ENCODE assay signal across 12 mouse cellular contexts in genomic region chr9:65464161-65464560, GRCm38 (mm10). TPM values are rescaled to one million over a fixed set of nuclear protein-coding genes. Genes with fewer than 3 reads are reported as not detected.
DNase-seq lines count a peak whose midpoint lies in the region; ATAC-seq and TF ChIP-seq lines count a peak whose summit lies in the region.
"Had no signal": no experiment of that assay in that cellular context is flagged by ENCODE, and none has a peak within 500 bp of the region (broad histone marks: within the 10 kb centered on the region; RNA-seq: fewer than 3 reads in every experiment).

No protein-coding gene starts in this region.

- H3K9me3 ChIP-seq in lung, embryonic 14.5 days (ENCODE audit: low read depth, low read length): no peaks in the 10 kb centered on the region
- H3K9me3 ChIP-seq in hindbrain, embryonic 11.5 days (ENCODE audit: control insufficient read depth, low read length): no peaks in the 10 kb centered on the region
- H3K9me3 ChIP-seq: neural tube, embryonic 12.5 days had no signal

- no peak overlapping the region for H3K9ac ChIP-seq in lung, embryonic 14.5 days
- H3K9ac ChIP-seq in hindbrain, embryonic 11.5 days (ENCODE audit: low read depth, low read length): no peak overlapping the region
- H3K9ac ChIP-seq: neural tube, embryonic 12.5 days had no signal

- H3K4me1 ChIP-seq in lung, embryonic 14.5 days (ENCODE audit: insufficient read depth): peaks cover 8% of the 10 kb centered on the region; the same call in 1 of the 2 replicates
- peaks cover 7% of the 10 kb centered on the region for H3K4me1 ChIP-seq in hindbrain, embryonic 11.5 days (replicated peaks; ENCODE audit: control insufficient read depth, insufficient read depth, low read length)

- H3K4me3 ChIP-seq in lung, embryonic 14.5 days (ENCODE audit: low read depth, low read length): no peak overlapping the region
- H3K4me3 ChIP-seq in hindbrain, embryonic 11.5 days (ENCODE audit: low read depth, low read length): no peak overlapping the region
- H3K4me3 ChIP-seq: neural tube, embryonic 12.5 days had no signal

- no peak overlapping the region for H3K4me2 ChIP-seq in lung, embryonic 14.5 days
- H3K4me2 ChIP-seq in hindbrain, embryonic 11.5 days (replicated peaks; ENCODE audit: low read depth, low read length): no peak overlapping the region
- H3K4me2 ChIP-seq: neural tube, embryonic 12.5 days had no signal

- no peaks in the 10 kb centered on the region for H3K27me3 ChIP-seq in lung, embryonic 14.5 days (ENCODE audit: insufficient read depth, low read length)
- H3K27me3 ChIP-seq in hindbrain, embryonic 11.5 days (ENCODE audit: control insufficient read depth, insufficient read depth, low read length): no peaks in the 10 kb centered on the region
- H3K27me3 ChIP-seq: neural tube, embryonic 12.5 days had no signal

- ATAC-seq in lung, embryonic 14.5 days (ENCODE audit: insufficient read depth): no peak
- no peak for ATAC-seq in hindbrain, embryonic 11.5 days (ENCODE audit: low FRiP score)

- peak; percentile 66 to 82 for DNase-seq in adrenal gland, adult (ENCODE audit: inconsistent age in 2 of 2, low spot score in 1 of 2)
- DNase-seq in adrenal gland, postnatal 4 days (ENCODE audit: low spot score in 2 of 2): no peak
- DNase-seq in lung, embryonic 14.5 days: peak; percentile 6
- DNase-seq in lung, postnatal 4 days: no peak
- peak; percentile 82 to 85 for DNase-seq in adrenal gland, postnatal 36 days
- peak; percentile 71 to 83 for DNase-seq in kidney, postnatal 25 days
- DNase-seq in hindbrain, embryonic 11.5 days (ENCODE audit: low spot score): no peak
- DNase-seq in left cerebral cortex, adult 9 months (ENCODE audit: low spot score in 2 of 2): no peak
- DNase-seq: cerebellum, adult 9-11 months had no signal

- no peak overlapping the region for H3K27ac ChIP-seq in lung, embryonic 14.5 days (ENCODE audit: low read depth)
- no peak overlapping the region for H3K27ac ChIP-seq in hindbrain, embryonic 11.5 days (ENCODE audit: low read depth, low read length)
- H3K27ac ChIP-seq: neural tube, embryonic 12.5 days had no signal

- 90% methylated on average over 6 of the region's 6 CpGs for WGBS in lung, embryonic 14.5 days
- WGBS in hindbrain, embryonic 11.5 days: 96% methylated on average over 6 of the region's 6 CpGs

- no peak for TF ChIP-seq CTCF in lung, embryonic 14.5 days (IDR thresholded peaks at IDR 0.05; ENCODE audit: low read depth)

- peaks cover 13% of the 10 kb centered on the region for H3K36me3 ChIP-seq in lung, embryonic 14.5 days (ENCODE audit: insufficient read depth)
- no peaks in the 10 kb centered on the region for H3K36me3 ChIP-seq in hindbrain, embryonic 11.5 days (ENCODE audit: control insufficient read depth, insufficient read depth, low read length)

RNA-seq across cellular contexts. Expression of gene Spg21, which starts 3.4 kb away (rescaled TPM):
- total RNA-seq in adrenal gland, postnatal 4 days (2021): 10 to 100 TPM; 53.9 to 67.0 TPM
- polyA plus RNA-seq in lung, embryonic 14.5 days (2014; fragmentation: Nextera tagmentation; extraction: Ambion mirVana): 92.8 and 107 TPM in 2 replicates
- 10 to 100 TPM; 61.9 to 70.4 TPM for total RNA-seq in adrenal gland, postnatal 36 days (2021)
- 131 and 137 TPM in 2 replicates for polyA plus RNA-seq in hindbrain, embryonic 11.5 days (2014; fragmentation: Nextera tagmentation; extraction: Ambion mirVana)

RNA-seq across cellular contexts. Expression of gene Mtfmt, which starts 28.6 kb away (rescaled TPM):
- 10 to 100 TPM; 18.1 to 20.4 TPM for total RNA-seq in adrenal gland, postnatal 4 days (2021)
- polyA plus RNA-seq in lung, embryonic 14.5 days (2014; fragmentation: Nextera tagmentation; extraction: Ambion mirVana): 19.4 and 21.2 TPM in 2 replicates
- total RNA-seq in adrenal gland, postnatal 36 days (2021): 10 to 100 TPM; 13.4 to 14.2 TPM
- 19.7 and 20.8 TPM in 2 replicates for polyA plus RNA-seq in hindbrain, embryonic 11.5 days (2014; fragmentation: Nextera tagmentation; extraction: Ambion mirVana)

RNA-seq across cellular contexts. Expression of gene Slc51b, which starts 41.4 kb away (rescaled TPM):
- total RNA-seq in adrenal gland, postnatal 4 days (2021): 1 to 10 TPM; 1.4 to 2.4 TPM
- not detected in 2 replicates for polyA plus RNA-seq in lung, embryonic 14.5 days (2014; fragmentation: Nextera tagmentation; extraction: Ambion mirVana)
- total RNA-seq in adrenal gland, postnatal 36 days (2021): not detected
- not detected in 2 replicates for polyA plus RNA-seq in hindbrain, embryonic 11.5 days (2014; fragmentation: Nextera tagmentation; extraction: Ambion mirVana)
- total RNA-seq: left cerebral cortex, postnatal 36 days had no signal
- polyA plus RNA-seq: gonadal fat pad, adult 2 months; neural tube, embryonic 12.5 days had no signal

RNA-seq across cellular contexts. Expression of gene Ankdd1a, which starts 55.8 kb away (rescaled TPM):
- 1 to 10 TPM; 1.1 to 1.3 TPM for total RNA-seq in adrenal gland, postnatal 4 days (2021)
- polyA plus RNA-seq in lung, embryonic 14.5 days (2014; fragmentation: Nextera tagmentation; extraction: Ambion mirVana): 0.12 TPM in 1 of 2 replicates, not detected in the other
- total RNA-seq in adrenal gland, postnatal 36 days (2021): 1 to 10 TPM; 2.0 to 3.4 TPM
- polyA plus RNA-seq in hindbrain, embryonic 11.5 days (2014; fragmentation: Nextera tagmentation; extraction: Ambion mirVana): 0.20 and 0.71 TPM in 2 replicates

Comparison
In these comparisons a context has a peak if more than half of its experiments do, and no peak if none do; other contexts are left out.
1. DNase-seq: peak in adrenal gland, adult (2 of 2), lung, embryonic 14.5 days (single experiment), adrenal gland, postnatal 36 days (2 of 2) and kidney, postnatal 25 days (2 of 2); none in adrenal gland, postnatal 4 days (0 of 2), lung, postnatal 4 days (0 of 2), hindbrain, embryonic 11.5 days (single experiment) and left cerebral cortex, adult 9 months (0 of 2).